Mouse (Mus musculus): Measurements from ENCODE around the gene Ctns.

DNA sequence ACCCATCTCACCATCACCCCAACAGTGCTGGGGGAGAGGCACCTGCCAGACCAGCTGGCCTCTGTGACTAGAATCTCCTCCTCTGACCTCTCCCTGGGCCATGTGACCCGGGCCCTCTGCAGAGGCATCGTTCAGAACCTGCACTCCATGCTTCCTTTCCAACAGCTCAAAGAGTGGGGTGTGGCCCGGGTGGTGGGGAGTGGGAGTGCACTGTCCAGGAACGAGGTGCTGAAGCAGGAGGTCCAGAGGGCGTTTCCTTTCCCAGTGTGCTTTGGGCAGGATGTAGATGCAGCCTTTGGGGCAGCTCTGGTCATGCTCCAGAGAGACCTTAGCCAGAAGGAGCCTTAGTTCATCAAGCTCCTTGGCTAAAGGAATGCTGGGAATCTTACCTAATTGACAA lies 24.0 kb upstream of the Ctns start:
- TF ChIP-seq POLR2A (IDR thresholded peaks at IDR 0.05; ENCODE audit: borderline replicate concordance, insufficient read depth, low read length) (no peak), CTCF (IDR thresholded peaks at IDR 0.05; ENCODE audit: borderline replicate concordance, insufficient read depth, low read depth, low read length) (no peak)
